Mouse (Mus musculus) inflammation-experienced regulatory T-cells, adult 6 months (primary cell): ENCODE data around the gene Ppp1r26. TPM values are rescaled to one million over a fixed set of nuclear protein-coding genes. Genes with fewer than 3 reads are reported as not detected.
"Not testable (repeated sequence)": the region's sequence is repeated elsewhere in the genome, so short reads cannot be mapped to it uniquely, and the experiment has no call there.

Source experiments
- ATAC-seq: one replicate; pipeline ENCODE4 v1.8.0; 2017
- polyA plus RNA-seq, 3 experiments: library from polyadenylated mRNA; unstranded; fragments of 100-300 nt; shearing (Covaris generic); gene quantifications; one replicate each; pipeline ENCODE4 v1.2.1; 2017

The Ppp1r26 gene
- polyA plus RNA-seq, 3 experiments from 2014 or later: not detected

- no peak for ATAC-seq
Measured at GRCm38 (mm10) chr2:28447315-28447670, 693 bp downstream of the Ppp1r26 start.

DNA sequence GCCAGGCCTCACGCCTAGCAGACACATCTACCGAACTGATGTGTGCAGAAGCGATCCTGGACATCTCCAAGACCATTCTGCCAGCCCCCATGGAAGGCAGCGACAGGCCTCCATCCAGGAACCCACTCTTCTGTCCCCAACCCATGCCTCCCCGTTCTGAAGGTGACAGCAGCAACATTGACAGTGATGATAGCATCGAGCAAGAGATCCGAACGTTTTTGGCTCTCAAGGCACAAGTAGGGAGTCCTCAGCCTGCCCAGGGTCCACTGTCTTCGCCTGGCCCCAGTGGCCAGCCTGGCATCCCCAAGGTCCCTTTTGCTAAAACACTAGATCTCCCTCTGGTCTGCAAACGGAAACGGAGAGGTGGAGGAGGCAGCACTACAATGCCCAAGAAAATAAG is 5.1 kb downstream of the Ppp1r26 start:
- ATAC-seq: no peak

DNA sequence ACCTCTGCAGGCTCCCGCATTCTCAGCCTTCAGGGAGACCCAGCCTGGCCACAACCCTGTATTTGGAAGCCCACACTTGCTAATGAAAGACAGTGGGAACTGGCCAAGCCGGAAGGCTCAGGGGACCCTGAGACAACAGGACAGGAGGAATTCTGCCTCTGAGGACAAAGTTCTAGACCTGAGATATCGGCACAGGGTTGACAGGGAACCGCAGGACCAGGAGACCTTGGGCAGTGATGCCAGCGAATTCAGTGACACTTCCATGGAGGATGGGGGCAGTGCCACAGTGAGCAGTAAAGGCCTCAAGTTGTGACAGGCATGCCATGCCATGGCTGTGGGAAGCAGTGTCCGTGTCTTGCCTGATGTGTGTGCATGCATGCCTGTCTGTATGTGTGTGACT is 6.9 kb downstream of the Ppp1r26 start:
- no peak for ATAC-seq

- no peak for ATAC-seq
Measured at GRCm38 (mm10) chr2:28456616-28457015, 10.0 kb downstream of the Ppp1r26 start.

DNA sequence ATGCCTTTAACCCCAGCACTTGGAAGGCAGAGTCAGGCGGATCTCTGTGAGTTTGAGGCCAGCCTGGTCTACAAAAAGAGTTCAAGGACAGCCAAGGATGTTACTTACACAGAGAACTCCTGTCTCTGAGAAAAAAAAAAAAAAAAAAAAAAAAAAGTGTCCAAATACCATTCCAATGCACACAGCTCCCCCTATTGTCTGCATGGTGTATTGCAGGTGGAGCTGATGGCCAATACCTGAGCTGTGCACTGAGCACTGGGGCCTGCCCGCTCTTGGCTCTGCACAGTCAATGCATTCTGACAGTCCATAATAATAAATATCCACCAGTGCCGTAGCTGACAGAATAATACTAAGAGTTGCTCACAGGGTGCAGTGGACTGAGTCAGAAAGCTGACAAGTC is 17.3 kb downstream of the Ppp1r26 start:
- no peak for ATAC-seq

GRCm38 (mm10) chr2:28464919-28465318 is 18.3 kb downstream of the Ppp1r26 start:
- no peak for ATAC-seq

DNA sequence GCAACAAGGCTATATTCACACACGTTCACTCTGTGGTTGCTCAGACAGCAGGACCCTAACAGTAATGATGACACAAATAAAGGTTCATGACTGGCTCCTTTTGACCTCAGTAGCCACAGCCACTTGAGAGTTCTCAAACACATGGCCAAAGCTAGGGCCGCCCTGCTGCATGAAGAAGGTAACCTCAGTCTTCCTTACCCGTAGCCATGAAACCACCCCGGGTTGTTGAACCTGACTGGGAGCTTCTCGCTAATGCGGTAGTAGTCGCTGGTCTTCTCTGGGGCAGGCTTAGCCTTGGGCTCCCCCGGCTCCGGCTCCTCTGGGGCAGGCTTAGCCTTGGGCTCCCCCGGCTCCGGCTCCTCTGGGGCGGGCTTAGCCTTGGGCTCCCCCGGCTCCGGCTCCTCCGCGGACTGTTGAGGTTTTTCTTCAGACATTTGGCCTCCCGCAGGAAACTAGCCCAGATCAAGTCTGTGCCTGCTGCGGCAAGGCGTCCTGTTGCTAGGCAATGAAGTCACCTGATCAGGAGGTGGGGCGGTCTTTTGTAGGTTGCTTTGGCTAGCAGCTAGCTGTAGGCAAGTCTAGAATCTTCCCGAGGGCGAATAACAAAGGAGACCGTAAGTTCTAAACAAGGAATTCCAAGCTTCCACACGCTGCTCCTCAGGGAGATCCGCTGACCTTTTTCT is 19.4 kb downstream of the Ppp1r26 start, which contains the start of gene 1700007K13Rik:
Gene 1700007K13Rik, minus strand, starts transcription at position 497 of the 683 bp plus-strand sequence.
- peak; percentile 89 for ATAC-seq

DNA sequence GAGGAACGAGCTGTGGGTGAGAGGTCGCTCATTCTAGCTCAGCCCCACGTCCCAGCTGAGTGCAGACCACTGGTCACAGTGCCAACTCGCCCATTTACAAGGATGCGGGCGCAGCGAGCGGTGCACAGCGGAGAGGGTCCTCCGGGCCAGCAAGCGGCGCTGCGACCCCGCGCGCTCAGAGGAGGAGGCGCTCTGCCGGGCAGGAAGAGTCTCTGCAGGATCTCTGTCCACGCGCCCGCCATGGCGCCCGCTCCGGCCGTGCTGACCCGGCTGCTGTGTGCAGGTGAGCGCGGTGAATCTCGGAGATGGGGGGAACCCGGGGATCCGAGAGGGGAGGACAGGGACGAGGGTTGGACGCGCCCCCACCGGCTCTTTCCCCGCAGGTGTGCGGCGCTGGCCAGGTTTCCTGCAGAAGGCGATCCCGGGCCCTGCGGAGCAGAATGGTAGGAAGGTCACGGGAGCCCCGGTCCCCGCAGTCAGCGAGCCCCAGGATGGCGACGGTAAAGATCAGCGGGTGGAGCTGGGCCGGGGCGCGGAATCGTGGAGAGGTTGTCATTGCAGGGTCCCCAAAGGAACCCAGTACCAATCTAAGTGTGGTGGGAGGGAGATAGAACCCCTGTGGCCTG is 21.4 kb downstream of the Ppp1r26 start, which contains the start of gene Mrps2:
Gene Mrps2, plus strand, starts transcription at position 207 of the 626 bp plus-strand sequence.
- ATAC-seq: peak; percentile 73

DNA sequence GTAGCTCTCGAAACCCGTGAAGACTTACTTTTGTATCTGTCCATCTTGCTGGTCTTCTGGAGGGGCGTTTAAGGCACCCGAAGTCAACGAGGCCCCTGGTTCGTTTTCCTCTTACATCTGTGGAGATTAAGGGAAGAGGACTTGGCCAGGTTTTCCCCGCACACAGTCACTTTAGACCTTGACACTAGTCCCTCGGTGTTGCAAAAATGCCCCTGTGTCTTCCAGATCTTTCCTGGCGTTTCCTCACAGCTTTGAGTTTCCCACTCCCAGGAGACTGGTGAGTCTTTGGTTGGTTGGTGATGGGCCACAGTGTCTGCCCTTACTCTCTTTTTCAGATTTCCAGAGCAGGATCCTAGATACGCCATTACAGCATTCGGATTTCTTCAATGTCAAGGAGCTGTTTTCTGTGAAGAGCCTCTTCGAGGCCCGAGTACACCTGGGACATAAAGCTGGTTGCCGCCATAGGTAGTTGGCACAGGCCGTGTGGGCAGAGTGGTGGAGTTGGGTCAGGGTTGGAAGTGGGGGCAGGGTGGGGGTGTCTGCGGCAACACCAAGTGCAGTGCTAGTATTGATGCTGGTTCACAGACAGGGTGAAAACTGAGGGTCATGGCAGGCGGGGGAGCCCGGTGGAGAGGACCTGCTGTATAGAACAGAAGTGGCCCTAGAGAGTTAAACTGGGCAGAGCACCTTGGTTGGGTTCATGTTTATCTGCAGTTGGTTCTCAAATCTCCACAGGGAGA is 22.1 kb downstream of the Ppp1r26 start:
- no peak for ATAC-seq

GRCm38 (mm10) chr2:28469461-28469860 is 22.9 kb downstream of the Ppp1r26 start:
- ATAC-seq: no peak

GRCm38 (mm10) chr2:28470591-28470990 is 24.0 kb downstream of the Ppp1r26 start:
- ATAC-seq: no peak

- ATAC-seq: not testable (repeated sequence)
Measured at GRCm38 (mm10) chr2:28472011-28472410, 25.4 kb downstream of the Ppp1r26 start.

DNA sequence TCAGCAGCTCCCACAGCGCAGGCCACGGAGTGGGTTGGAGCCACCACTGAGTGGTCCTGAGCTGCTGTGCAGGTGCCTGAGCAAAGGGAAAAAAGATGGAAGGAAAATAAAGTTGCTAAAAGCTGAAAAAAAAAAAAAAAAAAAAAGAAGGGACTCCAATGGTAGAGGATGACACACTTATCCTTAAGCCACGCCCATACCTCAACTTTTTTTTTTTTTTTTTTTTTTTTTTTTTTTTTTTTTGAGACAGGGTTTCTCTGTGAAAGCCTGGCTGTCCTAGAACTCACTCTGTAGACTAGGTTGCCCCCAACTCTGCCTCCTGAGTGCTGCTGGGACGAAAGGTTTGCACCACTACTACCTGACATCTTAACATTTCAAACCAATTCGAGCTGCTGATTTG is 31.4 kb downstream of the Ppp1r26 start:
- ATAC-seq: not testable (repeated sequence)

DNA sequence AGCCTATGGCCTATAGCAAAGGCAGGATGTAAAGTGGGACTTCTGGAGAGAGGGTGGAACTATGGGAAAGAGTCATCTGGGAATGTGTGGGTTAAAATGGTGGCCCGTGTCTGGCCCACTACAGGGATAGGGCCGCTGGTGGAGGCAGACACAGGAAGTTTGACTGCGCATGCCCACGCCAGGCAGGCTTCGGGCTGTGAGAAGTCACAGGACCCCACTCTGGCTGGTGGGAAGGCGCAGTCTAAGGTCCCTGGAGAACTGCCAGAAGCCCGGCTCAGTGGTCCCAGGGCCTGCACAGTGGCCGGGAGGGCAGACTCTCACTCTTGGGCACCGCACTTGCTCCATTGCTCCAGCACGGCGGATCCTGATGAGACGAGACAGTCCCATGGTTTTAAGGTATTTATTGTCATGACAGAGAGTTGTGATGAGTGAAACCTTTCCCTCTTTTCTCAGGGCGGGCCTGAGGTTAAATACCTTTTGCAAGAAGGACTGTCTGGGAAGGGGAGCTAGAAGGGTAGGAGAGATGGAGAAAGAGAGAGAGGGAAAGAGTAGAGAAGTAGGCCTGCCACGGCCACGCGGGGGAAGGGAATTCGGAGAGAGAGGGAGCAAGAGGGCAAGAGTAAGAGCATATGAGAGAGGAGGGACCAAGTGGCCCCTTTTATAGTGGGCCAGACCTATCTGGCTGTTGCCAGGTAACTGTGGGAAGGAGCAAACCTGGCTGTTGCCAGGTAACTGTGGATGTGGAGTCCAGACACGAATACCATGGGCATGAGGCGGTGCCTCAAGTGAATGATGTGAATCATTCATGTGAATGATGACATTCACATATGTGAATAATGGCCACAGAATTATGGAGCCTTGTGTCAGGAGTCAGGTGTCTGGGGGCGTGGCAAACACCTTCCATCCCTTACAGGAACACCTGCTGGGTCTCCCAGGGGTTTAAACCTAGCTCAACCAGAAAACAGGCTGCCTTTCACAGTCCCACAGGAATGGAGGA is 32.9 kb downstream of the Ppp1r26 start:
- ATAC-seq: no peak

- ATAC-seq: no peak
Measured at GRCm38 (mm10) chr2:28483861-28484260, 37.3 kb downstream of the Ppp1r26 start.

DNA sequence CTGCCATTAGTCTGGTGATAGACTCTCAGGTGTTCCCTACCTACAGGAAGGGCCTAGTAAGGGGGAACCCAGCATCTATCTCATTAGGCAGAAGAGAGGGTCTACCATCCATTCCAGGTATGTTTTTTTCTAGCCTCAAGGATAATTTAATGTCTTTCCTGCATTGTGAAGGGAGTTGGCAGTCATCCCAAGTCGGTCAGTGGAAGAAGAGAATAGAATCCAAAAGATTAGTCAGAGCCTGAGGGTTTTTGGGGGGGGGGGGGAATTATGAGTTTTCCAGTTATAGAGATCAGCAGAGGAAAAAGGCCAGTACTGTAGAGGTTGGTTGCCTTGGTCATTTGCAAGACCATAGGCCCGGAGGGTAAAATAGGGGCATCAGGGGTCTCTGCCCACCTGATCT is 47.9 kb downstream of the Ppp1r26 start:
- ATAC-seq: no peak

DNA sequence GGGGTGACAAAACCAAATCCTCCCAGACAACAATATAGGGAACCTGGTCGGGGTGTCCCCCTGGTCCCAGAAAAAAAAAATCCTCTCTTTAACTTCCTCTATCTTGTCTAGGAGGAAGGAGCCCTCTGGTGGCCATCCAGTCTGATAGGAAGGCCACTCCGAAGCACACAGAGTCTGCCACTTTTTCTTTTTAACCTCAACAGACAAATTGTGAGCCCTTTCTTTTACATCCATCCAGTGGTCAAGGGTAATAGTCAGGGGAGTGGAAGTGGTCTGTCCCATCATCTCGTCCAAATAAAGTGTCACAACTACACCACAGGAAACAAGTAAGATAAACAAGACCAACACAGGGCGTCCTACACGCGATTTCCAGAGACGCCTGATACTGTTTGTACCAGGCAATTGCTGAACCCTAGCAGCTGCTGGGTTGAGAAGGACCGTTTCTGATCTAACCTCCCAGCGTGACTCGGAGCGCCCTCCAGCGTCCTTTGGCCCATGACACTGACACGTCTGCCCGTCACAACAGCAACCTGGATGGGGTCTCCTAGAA is 48.7 kb downstream of the Ppp1r26 start:
- ATAC-seq: no peak

DNA sequence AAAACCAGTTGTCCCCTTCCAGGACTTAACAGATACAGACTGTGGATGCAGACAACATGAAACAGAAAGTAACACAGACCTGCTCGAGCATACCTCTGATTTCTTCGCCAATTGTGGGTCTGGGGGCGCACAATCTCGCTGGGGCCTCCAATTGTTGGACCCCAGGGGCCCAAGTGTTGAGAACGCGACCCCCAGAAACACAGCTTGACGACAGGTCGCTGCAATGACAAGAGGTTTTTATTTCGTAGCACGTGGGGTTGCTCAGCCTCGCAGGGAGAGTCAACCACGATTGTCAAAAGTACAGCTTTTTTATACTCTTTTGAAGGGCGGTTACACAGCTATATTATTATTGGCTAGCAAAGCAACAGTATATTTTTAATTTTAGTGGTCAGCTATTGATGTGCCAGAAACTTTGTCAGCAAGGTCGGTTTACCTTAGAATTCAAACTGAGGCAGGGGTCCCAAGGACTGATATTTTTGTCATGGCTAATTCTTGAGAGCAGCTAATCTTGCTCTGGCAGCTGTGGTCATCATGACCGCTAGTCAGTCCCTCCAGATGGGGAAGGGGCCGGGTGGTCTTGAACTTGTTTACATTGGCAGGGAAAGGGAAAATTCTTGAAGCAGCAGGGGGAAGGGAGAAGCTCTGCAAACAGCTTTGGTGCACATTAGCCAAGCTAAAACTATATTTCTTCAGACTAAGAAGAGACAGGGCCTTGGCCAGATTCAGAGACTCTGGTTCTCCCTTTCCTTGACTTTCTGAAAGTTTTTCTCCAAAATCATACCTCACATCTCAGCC is 49.4 kb downstream of the Ppp1r26 start:
- no peak for ATAC-seq

DNA sequence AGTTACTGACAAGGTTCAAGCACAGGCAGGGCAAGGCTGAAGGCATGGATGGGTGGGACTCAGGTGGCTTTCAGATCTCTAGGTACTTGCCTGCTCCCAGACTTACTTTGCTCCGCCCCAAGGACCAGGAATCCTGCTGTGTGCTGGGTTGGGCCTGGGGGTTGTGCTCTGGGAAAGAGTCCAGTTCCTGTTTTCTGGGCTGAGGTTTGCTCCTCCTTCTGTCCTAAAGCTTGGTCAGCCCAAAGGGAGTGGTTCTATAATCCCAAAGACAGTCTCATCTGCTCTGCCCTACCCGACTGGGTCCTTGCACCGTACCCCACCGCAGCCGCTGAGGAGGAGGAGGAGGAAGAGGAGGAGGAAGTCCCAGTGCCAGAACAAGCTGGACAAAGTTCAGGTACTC is 50.1 kb downstream of the Ppp1r26 start, which contains the start of gene Gbgt1:
Gene Gbgt1, plus strand, starts transcription at position 221 of the 400 bp plus-strand sequence.
- no peak for ATAC-seq

- no peak for ATAC-seq
Measured at GRCm38 (mm10) chr2:28497561-28497960, 51.0 kb downstream of the Ppp1r26 start.

DNA sequence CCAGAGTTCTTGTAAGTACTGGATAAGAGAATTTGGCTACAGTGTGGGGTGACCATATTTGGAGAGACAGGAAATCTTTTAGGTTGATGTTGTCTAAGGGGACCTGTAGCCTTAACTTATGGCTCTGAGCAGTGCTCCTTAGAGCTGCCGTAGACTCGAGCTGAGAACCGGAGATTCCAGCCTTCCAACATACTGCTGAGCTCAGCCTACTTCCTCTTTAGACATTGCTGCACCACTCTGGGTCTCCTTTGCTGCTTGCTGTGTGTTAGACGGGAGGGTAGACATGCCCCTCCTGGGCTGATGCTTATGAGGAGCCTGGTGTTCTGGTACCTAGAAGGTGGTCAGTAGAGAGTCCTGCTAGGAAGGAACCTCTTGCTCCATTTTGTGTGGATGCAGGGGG is 51.8 kb downstream of the Ppp1r26 start:
- no peak for ATAC-seq
